Mouse (Mus musculus) CH12.LX (cell line): ENCODE data around the gene Gm11127. TPM values are rescaled to one million over a fixed set of nuclear protein-coding genes. Genes with fewer than 3 reads are reported as not detected.

ENCODE experiments used
- DNase-seq: peaks from one replicate; pipeline ENCODE4 v3.0.0-alpha.2; 2013; ENCODE audit errors: extremely low read depth
- H3K27ac ChIP-seq: 2 replicates; pipeline ENCODE4 v1.5.1; 2012; ENCODE audit warnings: low read depth, mild to moderate bottlenecking, control low read depth, moderate library complexity; ENCODE audit not compliant: insufficient read depth
- H3K27me3 ChIP-seq: replicated peaks from 2 replicates; pipeline ENCODE3; 2012; ENCODE audit warnings: inconsistent platforms
- H3K36me3 ChIP-seq, 2 experiments: replicated peaks in 1 of 2; 2 replicates each; pipeline versions ENCODE3 to v1.6.1; 2012; ENCODE audit warnings: inconsistent platforms in 1 of 2, low read length in 1 of 2, mild to moderate bottlenecking in 1 of 2, mixed read lengths in 1 of 2, moderate library complexity in 1 of 2; ENCODE audit not compliant: control insufficient read depth in 1 of 2, insufficient read depth in 1 of 2
- H3K4me1 ChIP-seq, 2 experiments: 2 replicates each; pipeline ENCODE4 v1.6.1; 2012; ENCODE audit warnings: inconsistent platforms in 1 of 2, moderate library complexity in 1 of 2; ENCODE audit not compliant: insufficient read depth in 2 of 2, control insufficient read depth in 1 of 2
- H3K4me2 ChIP-seq: 2 replicates; pipeline ENCODE4 v1.6.1; 2012; ENCODE audit warnings: low read depth, mild to moderate bottlenecking, control low read depth; ENCODE audit not compliant: poor library complexity, insufficient read depth, severe bottlenecking
- H3K4me3 ChIP-seq, 3 experiments: fragments of 150-350 bp in 1 of 3; sonication (generic) in 1 of 3; replicated peaks in 1 of 3; 2 replicates each; pipeline versions ENCODE3 to v1.5.1; 2011 to 2012; ENCODE audit warnings: low read depth in 2 of 3, low read length in 2 of 3, mild to moderate bottlenecking in 2 of 3, moderate library complexity in 2 of 3, control low read depth in 1 of 3, improper control_type of control experiment in 1 of 3, inconsistent platforms in 1 of 3, mixed read lengths in 1 of 3; ENCODE audit not compliant: poor library complexity in 1 of 3
- H3K79me2 ChIP-seq: replicated peaks from 2 replicates; pipeline ENCODE4 v1.6.1; 2012; ENCODE audit warnings: mild to moderate bottlenecking, moderate library complexity; ENCODE audit not compliant: control insufficient read depth, poor library complexity, insufficient read depth, severe bottlenecking; ENCODE audit errors: extremely low read depth
- H3K9ac ChIP-seq: 2 replicates; pipeline ENCODE4 v1.6.1; 2012; ENCODE audit warnings: low read depth, mild to moderate bottlenecking, control low read depth, moderate library complexity; ENCODE audit not compliant: insufficient read depth
- H3K9me3 ChIP-seq: replicated peaks from 2 replicates; pipeline ENCODE3; 2012; ENCODE audit warnings: low read length, inconsistent platforms, mixed read lengths
- CHD2 ChIP-seq: IDR thresholded peaks from 2 replicates; pipeline ENCODE4 v1.6.1; 2011; ENCODE audit warnings: low read length, improper control_type of control experiment
- E2F4 ChIP-seq: IDR thresholded peaks from 2 replicates; pipeline ENCODE4 v1.6.1; 2011; ENCODE audit warnings: low read depth, low read length, improper control_type of control experiment; ENCODE audit not compliant: insufficient replicate concordance
- ELF1 ChIP-seq: IDR thresholded peaks from 2 replicates; pipeline ENCODE4 v1.6.1; 2014; ENCODE audit warnings: low read depth, mild to moderate bottlenecking, inconsistent platforms, low read length, improper control_type of control experiment
- ETS1 ChIP-seq: conservative IDR thresholded peaks from 2 replicates; pipeline ENCODE4 v1.6.1; 2012; ENCODE audit warnings: low read depth, mild to moderate bottlenecking, inconsistent platforms, low read length, improper control_type of control experiment, moderate library complexity
- HCFC1 ChIP-seq: IDR thresholded peaks from 2 replicates; pipeline ENCODE4 v1.6.1; 2012; ENCODE audit warnings: low read depth, mild to moderate bottlenecking, inconsistent platforms, low read length, improper control_type of control experiment
- IRF4 ChIP-seq: IDR thresholded peaks from 2 replicates; pipeline ENCODE4 v1.6.1; 2014; ENCODE audit warnings: low read depth, mild to moderate bottlenecking, inconsistent platforms, low read length, improper control_type of control experiment
- JUND ChIP-seq: conservative IDR thresholded peaks from 2 replicates; pipeline ENCODE4 v1.6.1; 2011; ENCODE audit warnings: low read depth, low read length, improper control_type of control experiment
- MAFK ChIP-seq: IDR thresholded peaks from 2 replicates; pipeline ENCODE4 v1.6.1; 2011; ENCODE audit warnings: low read length, improper control_type of control experiment; ENCODE audit not compliant: insufficient replicate concordance
- MAZ ChIP-seq: IDR thresholded peaks from 2 replicates; pipeline ENCODE4 v1.6.1; 2012; ENCODE audit warnings: low read depth, mild to moderate bottlenecking, inconsistent platforms, low read length, improper control_type of control experiment, moderate library complexity
- MXI1 ChIP-seq: IDR thresholded peaks from 2 replicates; pipeline ENCODE4 v1.6.1; 2011; ENCODE audit warnings: mild to moderate bottlenecking, low read depth, low read length, improper control_type of control experiment
- MYC ChIP-seq: IDR thresholded peaks from 2 replicates; pipeline ENCODE4 v1.6.1; 2011; ENCODE audit warnings: low read depth, mild to moderate bottlenecking, improper control_type of control experiment, low read length
- NELFE ChIP-seq: IDR thresholded peaks from 2 replicates; pipeline ENCODE4 v1.6.1; 2011; ENCODE audit warnings: low read depth, low read length, improper control_type of control experiment
- NRF1 ChIP-seq: IDR thresholded peaks from 2 replicates; pipeline ENCODE4 v1.6.1; 2014; ENCODE audit warnings: low read depth, mild to moderate bottlenecking, inconsistent platforms, low read length, improper control_type of control experiment, moderate library complexity
- PAX5 ChIP-seq: IDR thresholded peaks from 2 replicates; pipeline ENCODE4 v1.6.1; 2012; ENCODE audit warnings: low read length, inconsistent platforms, mixed read lengths
- POLR2AphosphoS2 ChIP-seq: IDR thresholded peaks from 2 replicates; pipeline ENCODE4 v1.6.1; 2011; ENCODE audit warnings: low read depth, low read length, improper control_type of control experiment
- RCOR1 ChIP-seq: conservative IDR thresholded peaks from 2 replicates; pipeline ENCODE4 v1.6.1; 2012; ENCODE audit warnings: low read depth, mild to moderate bottlenecking, inconsistent platforms, low read length, improper control_type of control experiment
- SIN3A ChIP-seq: IDR thresholded peaks from 2 replicates; pipeline ENCODE4 v1.6.1; 2012; ENCODE audit warnings: low read length, improper control_type of control experiment, inconsistent platforms
- TBP ChIP-seq: conservative IDR thresholded peaks from 2 replicates; pipeline ENCODE4 v1.6.1; 2011; ENCODE audit warnings: low read depth, low read length, improper control_type of control experiment
- TCF12 ChIP-seq: IDR thresholded peaks from 2 replicates; pipeline ENCODE4 v1.6.1; 2014; ENCODE audit warnings: low read depth, mild to moderate bottlenecking, inconsistent platforms, low read length, improper control_type of control experiment
- UBTF ChIP-seq: IDR thresholded peaks from 2 replicates; pipeline ENCODE4 v1.6.1; 2012; ENCODE audit warnings: low read depth, mild to moderate bottlenecking, inconsistent platforms, low read length, improper control_type of control experiment, moderate library complexity
- USF1 ChIP-seq: IDR thresholded peaks from 2 replicates; pipeline ENCODE4 v1.6.1; 2014; ENCODE audit warnings: low read depth, mild to moderate bottlenecking, inconsistent platforms, low read length, improper control_type of control experiment
- ZC3H11A ChIP-seq: IDR thresholded peaks from 2 replicates; pipeline ENCODE4 v1.6.1; 2012; ENCODE audit warnings: low read depth, mild to moderate bottlenecking, inconsistent platforms, low read length, improper control_type of control experiment
- ZMIZ1 ChIP-seq: IDR thresholded peaks from 2 replicates; pipeline ENCODE4 v1.6.1; 2012; ENCODE audit warnings: low read depth, mild to moderate bottlenecking, inconsistent platforms, low read length, improper control_type of control experiment
- dilution Hi-C: fragments of 300-500 bp; cut with MboI; formaldehyde crosslinking; loops from 2 replicates; pipeline ENCODE4 v1.14.3; 2020; ENCODE audit warnings: low sequenced_read_pairs; ENCODE audit not compliant: extremely low pct_unique_long_range_greater_than_20kb, extremely low pct_ligation_motif_present
- in situ Hi-C: fragments of 300-500 bp; cut with MboI; formaldehyde crosslinking; loops from 3 replicates; pipeline ENCODE4 v1.14.3; 2019; ENCODE audit warnings: low sequenced_read_pairs, low pct_ligation_motif_present, low pct_unique_long_range_greater_than_20kb, mixed read lengths
- polyA plus RNA-seq: library from polyadenylated mRNA; unstranded; fragments of >175 nt; gene quantifications from 2 replicates; pipeline ENCODE4 v1.2.1, GENCODE M21; 2012; ENCODE audit warnings: low read depth; ENCODE audit not compliant: insufficient read length
- total RNA-seq, 2 experiments: library from RNA; depleted of rRNA; stranded (reverse); fragments of 300-350 nt in 1 of 2; fragments of >200 nt in 1 of 2; gene quantifications; 2 replicates each; pipeline ENCODE4 v1.2.3; 2012 to 2014

Gm11127 gene
- total and polyA plus RNA-seq, 3 experiments = 0.27 to 25.1 (median 2.0) TPM

- H3K4me1 ChIP-seq = peaks cover 11 to 41% of the 10 kb centered on the region in 2 experiments
- dilution Hi-C loops = no loop called here
- H3K27ac ChIP-seq = no peak overlapping the region
- no peak for TF ChIP-seq POLR2AphosphoS2
- TF ChIP-seq MYC = no peak
- TF ChIP-seq, all 38 proteins: peak for 0
- H3K36me3 ChIP-seq = peaks cover 8 to 40% of the 10 kb centered on the region in 2 experiments
- in situ Hi-C loops = no loop called here
- H3K4me3 ChIP-seq = no peak overlapping the region
- H3K79me2 ChIP-seq = peaks cover 36% of the 10 kb centered on the region
- H3K9ac ChIP-seq = no peak overlapping the region
- peaks cover 12% of the 10 kb centered on the region for H3K9me3 ChIP-seq
- H3K4me2 ChIP-seq = no peak overlapping the region
- no peaks in the 10 kb centered on the region for H3K27me3 ChIP-seq
- no peak for DNase-seq
Observed at GRCm38 (mm10) chr17:36022098-36022497, 36.1 kb downstream of the Gm11127 start.

- H3K4me2 ChIP-seq = no peak overlapping the region; the same call in 1 of the 2 replicates
- H3K27ac ChIP-seq = peak overlapping the region; percentile 94
- TF ChIP-seq UBTF (no peak), NELFE (no peak), PAX5 (no peak), ETS1 (no peak), RCOR1 (no peak), POLR2AphosphoS2 (no peak), E2F4 (no peak), TCF12 (no peak), IRF4 (no peak)
- H3K36me3 ChIP-seq = peaks cover 5 to 41% of the 10 kb centered on the region in 2 experiments
- dilution Hi-C loops = no loop called here
- in situ Hi-C loops = no loop called here
- H3K27me3 ChIP-seq = no peaks in the 10 kb centered on the region
- H3K9me3 ChIP-seq = peaks cover 8% of the 10 kb centered on the region
- peaks cover 43% of the 10 kb centered on the region for H3K79me2 ChIP-seq
- peak overlapping the region in 2 of 3 experiments; percentile 20 to 32 for H3K4me3 ChIP-seq
- DNase-seq = no peak
- peak overlapping the region; percentile 10; the same call in 1 of the 2 replicates for H3K9ac ChIP-seq
- peaks cover 17 to 49% of the 10 kb centered on the region in 2 experiments for H3K4me1 ChIP-seq
Observed at GRCm38 (mm10) chr17:36021309-36021708, 36.9 kb downstream of the Gm11127 start.

GRCm38 (mm10) chr17:36020191-36021073, 37.7 kb downstream of the Gm11127 start, which contains the start of gene H2-T24:
H2-T24 (minus strand) TSS chr17:36020560.
- Histone ChIP-seq H3K9me3 (peaks cover 4% of the 10 kb centered on the region), H3K4me1 (peaks cover 21 to 57% of the 10 kb centered on the region in 2 experiments), H3K36me3 (peaks cover 2 to 43% of the 10 kb centered on the region in 2 experiments), H3K27me3 (no peaks in the 10 kb centered on the region), H3K27ac (peak within 1 kb of the TSS; percentile 94), H3K4me3 (peak within 1 kb of the TSS; percentile 37 to 65 (median 42)), H3K4me2 (peak within 1 kb of the TSS; percentile 76), H3K9ac (peak within 1 kb of the TSS; percentile 29), H3K79me2 (peaks cover 47% of the 10 kb centered on the region)
- peak; percentile 71 for DNase-seq
- in situ Hi-C loops = no loop called here
- dilution Hi-C loops = no loop called here
- TF ChIP-seq RCOR1 (0 out of 2 replicates have a peak, but pooled peaks have one; percentile 24), CHD2 (peak; percentile 78), NRF1 (no peak), SIN3A (peak; percentile 45; the same call in 1 of the 2 replicates), ZMIZ1 (no peak), TBP (no peak), ELF1 (no peak), ETS1 (no peak; the same call in 1 of the 2 replicates), ZC3H11A (no peak), MAZ (peak; percentile 71; the same call in 1 of the 2 replicates), MAFK (no peak), MXI1 (peak; percentile 67), JUND (no peak), USF1 (no peak), HCFC1 (no peak)
